Mouse (Mus musculus): Measurements from ENCODE around the gene Trmt44. TPM values are rescaled to one million over a fixed set of nuclear protein-coding genes. Genes with fewer than 3 reads are reported as not detected.
A peak's percentile ranks its signal among the peaks of the same experiment; 100 is the strongest.

Trmt44 gene
- polyA plus RNA-seq, 1 experiment from 2014 or later, result 12.0 TPM

GRCm38 (mm10) chr5:35541059-35541790 is 33.6 kb downstream of the Trmt44 start:
- Histone ChIP-seq H3K9me3 (ENCODE audit: control insufficient read depth, low read length) (no peaks in the 10 kb centered on the region), H3K4me2 (ENCODE audit: low read depth, low read length, severe bottlenecking) (no peak overlapping the region), H3K4me3 (ENCODE audit: low read depth, low read length) (no peak overlapping the region), H3K36me3 (ENCODE audit: control insufficient read depth, insufficient read depth, low read length) (no peaks in the 10 kb centered on the region), H3K9ac (ENCODE audit: low read length) (no peak overlapping the region), H3K4me1 (replicated peaks; ENCODE audit: control insufficient read depth, insufficient read depth, low read length) (no peaks in the 10 kb centered on the region), H3K27ac (ENCODE audit: low read depth, low read length) (no peak overlapping the region), H3K27me3 (ENCODE audit: control insufficient read depth, insufficient read depth, low read length) (no peaks in the 10 kb centered on the region)
- DNase-seq (ENCODE audit: low spot score), result no peak
- 67% methylated on average over 4 of the region's 4 CpGs for WGBS
- ATAC-seq (replicated peaks; ENCODE audit: low FRiP score), result no peak

DNA sequence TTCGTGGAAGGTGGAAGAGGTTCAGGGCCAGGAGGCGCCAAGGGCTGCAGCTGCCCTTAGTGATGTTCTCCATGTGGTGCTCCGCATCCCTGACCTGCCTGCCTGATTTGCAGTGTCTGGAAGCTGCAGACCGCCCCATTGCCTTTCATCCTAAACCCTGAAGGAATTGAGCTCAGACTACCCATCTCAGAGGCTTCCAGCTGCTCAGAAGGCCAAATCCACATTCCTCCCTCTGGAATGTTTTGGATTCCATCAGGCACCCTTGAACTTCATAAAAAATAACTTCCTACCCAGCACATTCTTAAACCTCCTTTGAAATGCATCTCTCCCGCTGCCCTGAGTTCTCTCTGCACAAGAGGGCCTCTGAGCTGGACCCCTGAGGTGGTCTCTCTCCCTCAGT is 34.3 kb downstream of the Trmt44 start:
- no peaks in the 10 kb centered on the region for H3K9me3 ChIP-seq (ENCODE audit: control insufficient read depth, low read length)
- no peak for ATAC-seq (replicated peaks; ENCODE audit: low FRiP score)
- no peak overlapping the region for H3K4me3 ChIP-seq (ENCODE audit: low read depth, low read length)
- H3K27ac ChIP-seq (ENCODE audit: low read depth, low read length), result no peak overlapping the region
- WGBS, result 59% methylated on average over 5 of the region's 5 CpGs
- DNase-seq (ENCODE audit: low spot score), result no peak
- no peaks in the 10 kb centered on the region for H3K27me3 ChIP-seq (ENCODE audit: control insufficient read depth, insufficient read depth, low read length)
- no peaks in the 10 kb centered on the region for H3K4me1 ChIP-seq (replicated peaks; ENCODE audit: control insufficient read depth, insufficient read depth, low read length)
- H3K36me3 ChIP-seq (ENCODE audit: control insufficient read depth, insufficient read depth, low read length), result no peaks in the 10 kb centered on the region
- H3K9ac ChIP-seq (ENCODE audit: low read length), result no peak overlapping the region
- no peak overlapping the region for H3K4me2 ChIP-seq (ENCODE audit: low read depth, low read length, severe bottlenecking)

DNA sequence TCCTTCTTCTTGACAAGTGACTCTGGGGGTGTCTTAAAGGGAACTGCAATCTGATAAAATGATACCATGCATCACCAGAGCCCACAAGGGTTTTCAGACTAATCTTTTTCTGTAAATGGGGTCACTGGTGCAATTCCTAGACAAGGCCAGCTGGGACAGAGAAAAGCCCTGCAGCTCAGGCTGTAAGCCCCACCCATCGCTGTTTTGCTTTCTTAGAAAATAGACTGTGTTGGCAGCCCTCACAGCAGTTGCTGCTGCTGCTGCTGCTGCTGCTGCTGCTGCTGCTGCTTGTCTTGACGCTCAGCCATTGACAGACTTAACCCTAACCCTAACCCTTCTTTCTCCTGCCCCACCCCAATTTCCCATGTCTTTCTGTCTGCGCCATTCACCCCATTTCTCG is 35.3 kb downstream of the Trmt44 start:
- Histone ChIP-seq H3K4me2 (ENCODE audit: low read depth, low read length, severe bottlenecking) (no peak overlapping the region), H3K27me3 (ENCODE audit: control insufficient read depth, insufficient read depth, low read length) (no peaks in the 10 kb centered on the region), H3K27ac (ENCODE audit: low read depth, low read length) (no peak overlapping the region), H3K9me3 (ENCODE audit: control insufficient read depth, low read length) (no peaks in the 10 kb centered on the region), H3K4me1 (replicated peaks; ENCODE audit: control insufficient read depth, insufficient read depth, low read length) (no peaks in the 10 kb centered on the region), H3K9ac (ENCODE audit: low read length) (no peak overlapping the region), H3K36me3 (ENCODE audit: control insufficient read depth, insufficient read depth, low read length) (no peaks in the 10 kb centered on the region), H3K4me3 (ENCODE audit: low read depth, low read length) (no peak overlapping the region)
- no peak for DNase-seq (ENCODE audit: low spot score)
- ATAC-seq (replicated peaks; ENCODE audit: low FRiP score), result no peak
- WGBS, result 63% methylated on average over 4 of the region's 4 CpGs

GRCm38 (mm10) chr5:35538022-35538421 is 36.8 kb downstream of the Trmt44 start:
- Histone ChIP-seq H3K4me1 (replicated peaks; ENCODE audit: control insufficient read depth, insufficient read depth, low read length) (no peaks in the 10 kb centered on the region), H3K36me3 (ENCODE audit: control insufficient read depth, insufficient read depth, low read length) (no peaks in the 10 kb centered on the region), H3K9me3 (ENCODE audit: control insufficient read depth, low read length) (no peaks in the 10 kb centered on the region), H3K4me3 (ENCODE audit: low read depth, low read length) (no peak overlapping the region), H3K9ac (ENCODE audit: low read length) (no peak overlapping the region), H3K4me2 (ENCODE audit: low read depth, low read length, severe bottlenecking) (no peak overlapping the region), H3K27ac (ENCODE audit: low read depth, low read length) (no peak overlapping the region), H3K27me3 (ENCODE audit: control insufficient read depth, insufficient read depth, low read length) (no peaks in the 10 kb centered on the region)
- no peak for ATAC-seq (replicated peaks; ENCODE audit: low FRiP score)
- 83% methylated on average over 3 of the region's 3 CpGs for WGBS
- no peak for DNase-seq (ENCODE audit: low spot score)

- 81% methylated on average over 1 of the region's 1 CpGs for WGBS
- H3K27ac ChIP-seq (ENCODE audit: low read depth, low read length), result no peak overlapping the region
- H3K9ac ChIP-seq (ENCODE audit: low read length), result no peak overlapping the region
- no peak overlapping the region for H3K4me2 ChIP-seq (ENCODE audit: low read depth, low read length, severe bottlenecking)
- H3K9me3 ChIP-seq (ENCODE audit: control insufficient read depth, low read length), result no peaks in the 10 kb centered on the region
- no peak overlapping the region for H3K4me3 ChIP-seq (ENCODE audit: low read depth, low read length)
- H3K4me1 ChIP-seq (replicated peaks; ENCODE audit: control insufficient read depth, insufficient read depth, low read length), result no peaks in the 10 kb centered on the region
- H3K27me3 ChIP-seq (ENCODE audit: control insufficient read depth, insufficient read depth, low read length), result no peaks in the 10 kb centered on the region
- no peaks in the 10 kb centered on the region for H3K36me3 ChIP-seq (ENCODE audit: control insufficient read depth, insufficient read depth, low read length)
- DNase-seq (ENCODE audit: low spot score) (no peak), ATAC-seq (replicated peaks; ENCODE audit: low FRiP score) (no peak)
Observed at GRCm38 (mm10) chr5:35537474-35537873, 37.4 kb downstream of the Trmt44 start.

DNA sequence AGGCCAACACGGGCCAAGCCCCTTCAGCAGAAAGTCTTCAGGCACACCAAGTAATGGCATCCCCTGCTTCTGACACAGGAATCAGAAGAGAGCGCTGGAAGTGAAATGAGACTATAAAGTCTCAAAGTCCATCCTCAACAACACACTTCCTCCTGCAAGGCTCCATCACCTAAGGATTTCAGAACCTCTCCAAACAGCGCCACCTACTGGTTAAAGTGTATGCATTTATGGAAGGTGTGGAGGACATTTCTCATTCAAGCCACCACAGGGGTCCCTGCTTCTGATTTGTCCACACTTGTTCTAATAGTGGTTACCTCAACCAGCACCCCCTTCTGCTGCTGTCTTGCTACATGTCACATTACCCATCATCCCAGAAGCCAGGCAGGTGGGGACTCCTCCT is 38.6 kb downstream of the Trmt44 start:
- Histone ChIP-seq H3K4me1 (replicated peaks; ENCODE audit: control insufficient read depth, insufficient read depth, low read length) (no peaks in the 10 kb centered on the region), H3K9ac (ENCODE audit: low read length) (no peak overlapping the region), H3K27me3 (ENCODE audit: control insufficient read depth, insufficient read depth, low read length) (no peaks in the 10 kb centered on the region), H3K27ac (ENCODE audit: low read depth, low read length) (no peak overlapping the region), H3K36me3 (ENCODE audit: control insufficient read depth, insufficient read depth, low read length) (no peaks in the 10 kb centered on the region), H3K4me3 (ENCODE audit: low read depth, low read length) (no peak overlapping the region), H3K9me3 (ENCODE audit: control insufficient read depth, low read length) (no peaks in the 10 kb centered on the region), H3K4me2 (ENCODE audit: low read depth, low read length, severe bottlenecking) (no peak overlapping the region)
- ATAC-seq (replicated peaks; ENCODE audit: low FRiP score), result no peak
- 66% methylated on average over 3 of the region's 3 CpGs for WGBS
- no peak for DNase-seq (ENCODE audit: low spot score)

GRCm38 (mm10) chr5:35531586-35531985 is 43.3 kb downstream of the Trmt44 start:
- Histone ChIP-seq H3K4me1 (replicated peaks; ENCODE audit: control insufficient read depth, insufficient read depth, low read length) (no peaks in the 10 kb centered on the region), H3K4me2 (ENCODE audit: low read depth, low read length, severe bottlenecking) (no peak overlapping the region), H3K27me3 (ENCODE audit: control insufficient read depth, insufficient read depth, low read length) (no peaks in the 10 kb centered on the region), H3K9me3 (ENCODE audit: control insufficient read depth, low read length) (no peaks in the 10 kb centered on the region), H3K36me3 (ENCODE audit: control insufficient read depth, insufficient read depth, low read length) (no peaks in the 10 kb centered on the region), H3K27ac (ENCODE audit: low read depth, low read length) (no peak overlapping the region), H3K9ac (ENCODE audit: low read length) (no peak overlapping the region), H3K4me3 (ENCODE audit: low read depth, low read length) (no peak overlapping the region)
- WGBS, result 17% methylated on average over 10 of the region's 10 CpGs
- peak; percentile 74 for DNase-seq (ENCODE audit: low spot score)
- ATAC-seq (replicated peaks; ENCODE audit: low FRiP score), result no peak

GRCm38 (mm10) chr5:35530442-35530841 is 44.4 kb downstream of the Trmt44 start:
- Histone ChIP-seq H3K27me3 (ENCODE audit: control insufficient read depth, insufficient read depth, low read length) (no peaks in the 10 kb centered on the region), H3K9me3 (ENCODE audit: control insufficient read depth, low read length) (no peaks in the 10 kb centered on the region), H3K36me3 (ENCODE audit: control insufficient read depth, insufficient read depth, low read length) (no peaks in the 10 kb centered on the region), H3K27ac (ENCODE audit: low read depth, low read length) (no peak overlapping the region), H3K4me1 (replicated peaks; ENCODE audit: control insufficient read depth, insufficient read depth, low read length) (peaks cover 7% of the 10 kb centered on the region; the same call in 1 of the 2 replicates), H3K4me2 (ENCODE audit: low read depth, low read length, severe bottlenecking) (no peak overlapping the region), H3K9ac (ENCODE audit: low read length) (no peak overlapping the region), H3K4me3 (ENCODE audit: low read depth, low read length) (no peak overlapping the region)
- DNase-seq (ENCODE audit: low spot score) (peak; percentile 85), ATAC-seq (replicated peaks; ENCODE audit: low FRiP score) (0 out of 2 replicates have a peak, but pooled peaks have one; percentile 51)
- 18% methylated on average over 4 of the region's 4 CpGs for WGBS
